20 mouse cellular contexts compared by ENCODE assay signal in genomic region chr6:141632935-141633334, GRCm38 (mm10). TPM values are rescaled to one million over a fixed set of nuclear protein-coding genes. Genes with fewer than 3 reads are reported as not detected.
DNase-seq lines count a peak whose midpoint lies in the region; ATAC-seq and TF ChIP-seq lines count a peak whose summit lies in the region.
"Had no signal": no experiment of that assay in that cellular context is flagged by ENCODE, and none has a peak within 500 bp of the region (broad histone marks: within the 10 kb centered on the region; RNA-seq: fewer than 3 reads in every experiment).

No protein-coding gene starts in this region.

- peak; percentile 71 for ATAC-seq in liver, postnatal 0 days
- ATAC-seq in liver, embryonic 12.5 days, result no peak
- no peak for ATAC-seq in erythroblast, adult 5-6 weeks (replicated peaks; ENCODE audit: low FRiP score, poor library complexity, severe bottlenecking)
- no peak for ATAC-seq in intestine, postnatal 0 days
- ATAC-seq: midbrain, embryonic 15.5 days had no signal

- DNase-seq in gastrocnemius, postnatal 10 days, result peak; percentile 7
- no peak for DNase-seq in gastrocnemius, postnatal 36 days
- peak; percentile 76 for DNase-seq in liver, postnatal 0 days
- DNase-seq in brain, embryonic 14.5 days (ENCODE audit: low read depth), result peak; percentile 24
- DNase-seq in kidney, postnatal 10 days, result peak; percentile 62
- DNase-seq: retina, postnatal 1 day; spleen, adult 18-20 months; thymus, postnatal 4 days had no signal

- intact Hi-C loops in gastrocnemius, postnatal 36 days (cut with DNase I), result no loop called here

- no peaks in the 10 kb centered on the region for H3K27me3 ChIP-seq in liver, postnatal 0 days (ENCODE audit: insufficient read depth, low read length)
- H3K27me3 ChIP-seq in liver, embryonic 12.5 days (replicated peaks), result no peaks in the 10 kb centered on the region
- H3K27me3 ChIP-seq in intestine, postnatal 0 days (replicated peaks; ENCODE audit: control insufficient read depth, insufficient read depth, low read length), result no peaks in the 10 kb centered on the region
- H3K27me3 ChIP-seq: CH12.LX; liver, embryonic 15.5 days; midbrain, embryonic 15.5 days had no signal

- no peak for TF ChIP-seq POLR2A in brain, embryonic 14.5 days (IDR thresholded peaks at IDR 0.05; ENCODE audit: borderline replicate concordance, extremely low read depth, insufficient read depth, insufficient read length, poor library complexity, severe bottlenecking)

- H3K27ac ChIP-seq in liver, postnatal 0 days (ENCODE audit: low read depth), result no peak overlapping the region
- no peak overlapping the region for H3K27ac ChIP-seq in liver, embryonic 12.5 days
- no peak overlapping the region for H3K27ac ChIP-seq in intestine, postnatal 0 days (ENCODE audit: low read depth, low read length)
- H3K27ac ChIP-seq: forebrain, embryonic 10.5 days; heart, adult 2 months; liver, embryonic 15.5 days; midbrain, embryonic 15.5 days had no signal

- no peaks in the 10 kb centered on the region for H3K4me1 ChIP-seq in liver, postnatal 0 days (ENCODE audit: insufficient read depth)
- H3K4me1 ChIP-seq in liver, embryonic 12.5 days, result no peaks in the 10 kb centered on the region
- no peaks in the 10 kb centered on the region for H3K4me1 ChIP-seq in intestine, postnatal 0 days (replicated peaks; ENCODE audit: control insufficient read depth, insufficient read depth, low read length)
- H3K4me1 ChIP-seq: forebrain, embryonic 10.5 days; liver, embryonic 15.5 days; midbrain, embryonic 15.5 days had no signal

- peak overlapping the region; percentile 22 for H3K4me2 ChIP-seq in liver, postnatal 0 days (ENCODE audit: low read depth, low read length)
- H3K4me2 ChIP-seq in liver, embryonic 12.5 days, result no peak overlapping the region
- H3K4me2 ChIP-seq in intestine, postnatal 0 days (replicated peaks; ENCODE audit: low read depth), result no peak overlapping the region
- H3K4me2 ChIP-seq: liver, embryonic 15.5 days; midbrain, embryonic 15.5 days had no signal

- TF ChIP-seq CTCF in liver, postnatal 0 days (IDR thresholded peaks at IDR 0.05; ENCODE audit: low read depth), result no peak
- TF ChIP-seq CTCF in brain, embryonic 14.5 days (IDR thresholded peaks at IDR 0.05; ENCODE audit: borderline replicate concordance, extremely low read depth, insufficient read depth, insufficient read length), result no peak
- no peak for TF ChIP-seq CTCF in intestine, postnatal 0 days (IDR thresholded peaks at IDR 0.05; ENCODE audit: low read depth)

- H3K36me3 ChIP-seq in liver, postnatal 0 days (replicated peaks; ENCODE audit: insufficient read depth, low read length), result peaks cover 2% of the 10 kb centered on the region
- H3K36me3 ChIP-seq in liver, embryonic 12.5 days, result no peaks in the 10 kb centered on the region
- no peaks in the 10 kb centered on the region for H3K36me3 ChIP-seq in intestine, postnatal 0 days (ENCODE audit: control insufficient read depth, insufficient read depth)
- H3K36me3 ChIP-seq: forebrain, embryonic 10.5 days; liver, embryonic 15.5 days; midbrain, embryonic 15.5 days had no signal

- H3K4me3 ChIP-seq in liver, postnatal 0 days (ENCODE audit: low read depth, low read length), result no peak overlapping the region
- no peak overlapping the region for H3K4me3 ChIP-seq in liver, embryonic 12.5 days
- H3K4me3 ChIP-seq in intestine, postnatal 0 days (ENCODE audit: low read depth, low read length), result no peak overlapping the region
- H3K4me3 ChIP-seq: forebrain, embryonic 10.5 days; heart, adult 2 months; liver, embryonic 15.5 days; midbrain, embryonic 15.5 days had no signal

- no peak for TF ChIP-seq EP300 in liver, postnatal 0 days (IDR thresholded peaks at IDR 0.05; ENCODE audit: low read depth)

- 62% methylated on average over 6 of the region's 6 CpGs for WGBS in liver, postnatal 0 days (ENCODE audit: insufficient replicate concordance)
- 81% methylated on average over 6 of the region's 6 CpGs for WGBS in liver, embryonic 12.5 days (ENCODE audit: insufficient replicate concordance)
- WGBS in intestine, postnatal 0 days, result 89% methylated on average over 6 of the region's 6 CpGs

- no peaks in the 10 kb centered on the region for H3K9me3 ChIP-seq in liver, postnatal 0 days (ENCODE audit: low read length)
- H3K9me3 ChIP-seq in liver, embryonic 12.5 days (replicated peaks), result no peaks in the 10 kb centered on the region
- no peaks in the 10 kb centered on the region for H3K9me3 ChIP-seq in intestine, postnatal 0 days (ENCODE audit: control insufficient read depth)
- H3K9me3 ChIP-seq: forebrain, embryonic 10.5 days; liver, embryonic 15.5 days; midbrain, embryonic 15.5 days had no signal

- H3K9ac ChIP-seq in liver, postnatal 0 days (replicated peaks), result no peak overlapping the region
- no peak overlapping the region for H3K9ac ChIP-seq in liver, embryonic 12.5 days
- H3K9ac ChIP-seq in intestine, postnatal 0 days (ENCODE audit: low read depth, low read length), result no peak overlapping the region
- H3K9ac ChIP-seq: liver, embryonic 15.5 days; midbrain, embryonic 15.5 days had no signal

RNA-seq across cellular contexts. Expression of gene Slco1b2, which starts 3.6 kb away (rescaled TPM):
- total RNA-seq in gastrocnemius, postnatal 10 days (2021), result not detected
- total RNA-seq in gastrocnemius, postnatal 36 days (2021), result not detected
- 225 and 244 TPM in 2 replicates for polyA plus RNA-seq in liver, postnatal 0 days (2015; fragmentation: Nextera tagmentation; extraction: Ambion mirVana)
- 0.13 TPM in 1 of 2 replicates, not detected in the other for polyA plus RNA-seq in liver, embryonic 12.5 days (2016; fragmentation: Nextera tagmentation; extraction: Ambion mirVana)
- polyA plus RNA-seq in brain, embryonic 14.5 days (2012; rRNA removed), result 0.01 and 0.04 TPM in 2 replicates
- total RNA-seq in erythroblast, adult 5-6 weeks (2015; ENCODE audit: low replicate concordance), result not detected in 2 replicates
- total RNA-seq in erythroblast, adult 5-6 weeks (2017; ENCODE audit: low replicate concordance), result not detected in 2 replicates
- 0.05 and 0.08 TPM in 2 replicates for polyA plus RNA-seq in intestine, postnatal 0 days (2015; fragmentation: Nextera tagmentation; extraction: Ambion mirVana)
- total RNA-seq: heart, adult 2 months; hematopoietic stem cell, adult 5-6 weeks; layer of hippocampus, postnatal 10 days had no signal
- polyA plus RNA-seq: embryonic facial prominence, embryonic 11.5 days; forebrain, embryonic 10.5 days; heart, adult 2 months; intestine, embryonic 14.5 days; midbrain, embryonic 15.5 days had no signal

Comparison
In these comparisons a context has a peak if more than half of its experiments do, and no peak if none do; other contexts are left out.
1. DNase-seq: peak in gastrocnemius, postnatal 10 days (single experiment), liver, postnatal 0 days (single experiment), brain, embryonic 14.5 days (single experiment) and kidney, postnatal 10 days (single experiment); none in gastrocnemius, postnatal 36 days (0 of 2).
2. RNA of gene Slco1b2, which starts 3.6 kb away (polyA plus RNA-seq): 225 to 244 TPM in liver, postnatal 0 days; 0.13 TPM in liver, embryonic 12.5 days, 0.05 to 0.08 TPM in intestine, postnatal 0 days and 0.01 to 0.04 TPM in brain, embryonic 14.5 days; every median in the first group is over 100 times any median in the second.